Mouse (Mus musculus): ENCODE data around the gene Wdfy1.

Wdfy1 gene

GRCm38 (mm10) chr1:79710216-79710615, 65.7 kb downstream of the Wdfy1 start:
- no peak for DNase-seq

DNA sequence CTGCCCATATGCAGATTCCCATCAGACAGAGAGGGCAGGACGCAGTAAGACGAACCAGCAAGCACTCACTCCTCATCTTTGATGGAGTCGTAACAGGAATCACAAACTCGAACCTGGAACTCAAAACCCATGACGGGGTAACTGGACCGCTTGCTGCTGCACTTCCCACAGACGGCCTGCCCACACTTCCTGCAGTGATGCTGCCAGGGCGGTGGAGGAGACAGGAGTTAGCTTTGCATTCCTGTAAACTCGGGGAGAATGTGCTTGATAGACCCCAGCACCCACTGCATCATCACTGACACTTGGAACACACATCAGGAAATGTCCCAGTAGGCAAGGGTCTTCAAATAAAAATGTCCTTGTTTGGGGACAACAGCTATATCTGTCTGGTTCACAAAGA, 68.6 kb downstream of the Wdfy1 start:
- DNase-seq = no peak

GRCm38 (mm10) chr1:79706707-79707106, 69.2 kb downstream of the Wdfy1 start:
- DNase-seq = no peak

- no peak for DNase-seq
Observed at GRCm38 (mm10) chr1:79704672-79705071, 71.3 kb downstream of the Wdfy1 start.

GRCm38 (mm10) chr1:79703520-79703919, 72.4 kb downstream of the Wdfy1 start:
- no peak for DNase-seq

DNA sequence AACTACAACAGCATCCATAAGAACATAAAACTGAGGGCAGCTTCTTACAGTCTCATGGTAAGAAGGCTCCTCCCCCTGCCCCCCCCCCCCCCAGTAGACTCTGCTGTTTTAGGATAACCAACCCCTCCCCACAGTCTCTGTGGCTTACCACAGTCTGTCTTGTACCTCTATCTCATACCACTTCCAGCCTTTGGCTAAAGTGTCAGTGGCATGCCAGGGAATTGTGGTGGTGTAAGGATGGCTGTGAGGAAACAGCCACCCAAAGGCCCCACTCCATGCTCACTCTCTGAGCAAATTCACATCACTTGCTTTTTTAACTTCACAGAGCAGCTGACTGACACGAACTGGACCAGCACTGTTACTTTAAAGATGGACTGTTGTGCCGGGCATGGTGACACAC, 77.4 kb downstream of the Wdfy1 start:
- no peak for DNase-seq

DNA sequence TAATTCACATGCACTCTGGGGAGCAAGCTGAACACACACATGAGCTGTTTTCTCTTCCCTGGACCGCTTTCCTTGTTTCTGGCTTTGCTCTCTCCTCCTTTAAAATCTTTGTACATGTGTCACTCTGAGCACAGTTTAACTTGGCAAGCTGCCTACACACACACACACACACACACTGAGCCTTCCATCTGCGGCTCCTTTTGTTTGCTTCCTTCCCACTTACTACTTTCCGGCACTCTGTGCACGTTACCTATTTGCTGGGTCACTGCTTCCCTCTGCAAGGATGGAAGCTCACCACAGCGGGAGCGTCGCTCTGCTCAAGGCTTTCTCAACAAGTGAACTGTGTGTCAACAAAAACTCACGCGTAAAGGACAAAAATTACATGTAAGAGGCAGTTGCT, 78.6 kb downstream of the Wdfy1 start:
- DNase-seq = no peak

DNA sequence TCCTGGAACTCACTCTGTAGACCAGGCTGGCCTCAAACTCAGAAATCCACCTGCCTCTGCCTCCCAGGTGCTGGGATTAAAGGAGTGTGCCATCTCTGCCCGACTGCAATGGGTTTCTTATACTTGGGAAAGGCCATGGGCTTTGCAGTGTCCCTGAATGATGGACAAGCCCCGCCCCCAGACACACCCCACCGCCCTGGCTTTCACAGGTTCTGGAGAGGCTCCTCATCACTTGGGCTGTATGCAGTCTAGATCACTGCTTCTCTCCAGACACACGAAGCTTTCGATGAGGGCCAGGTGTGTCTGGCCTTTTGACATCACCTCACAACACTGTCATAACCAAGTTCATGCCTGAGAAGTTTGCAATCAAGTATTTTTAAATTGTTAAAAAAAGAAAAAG, 79.0 kb downstream of the Wdfy1 start:
- DNase-seq = no peak

DNA sequence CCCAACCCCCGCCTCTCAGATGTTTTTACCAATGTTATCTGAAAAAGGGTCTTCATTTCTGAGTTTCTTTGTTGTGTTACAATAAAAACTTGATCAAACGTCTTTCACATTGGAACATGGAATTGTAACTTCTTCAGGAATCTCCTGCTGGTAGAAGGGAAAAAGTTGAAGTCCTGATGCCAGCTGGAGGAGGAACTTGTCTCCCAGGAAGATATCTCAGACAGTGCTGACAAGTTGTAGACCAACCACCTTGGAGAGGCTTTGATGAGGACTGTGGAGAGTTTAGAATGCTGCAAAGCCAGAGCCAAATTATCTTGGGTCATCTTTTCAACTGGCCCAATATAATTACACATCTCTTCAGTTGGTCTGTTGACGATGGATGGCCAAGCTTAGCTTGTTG, 83.5 kb downstream of the Wdfy1 start:
- DNase-seq = no peak

GRCm38 (mm10) chr1:79687254-79687653, 88.7 kb downstream of the Wdfy1 start:
- no peak for DNase-seq

DNA sequence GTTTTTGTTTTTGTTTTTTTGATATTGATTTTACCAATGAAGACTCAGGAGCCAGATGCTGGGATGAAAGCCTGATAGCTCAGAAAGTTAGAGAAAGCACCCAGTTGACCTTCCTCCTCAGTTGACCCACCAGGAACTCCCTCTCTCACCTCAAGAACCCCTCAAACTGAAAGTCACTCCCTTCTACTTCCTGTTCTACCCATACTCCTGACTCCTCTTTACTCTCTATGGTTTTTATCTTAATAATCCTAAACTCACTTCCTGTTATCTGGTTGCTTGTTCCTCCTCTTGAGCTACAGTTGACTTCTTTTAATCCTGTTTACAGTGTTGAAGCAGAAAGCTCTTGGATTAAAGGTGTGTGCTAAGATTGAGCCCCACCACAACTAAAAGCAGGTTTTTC, 91.9 kb downstream of the Wdfy1 start:
- DNase-seq = no peak

DNA sequence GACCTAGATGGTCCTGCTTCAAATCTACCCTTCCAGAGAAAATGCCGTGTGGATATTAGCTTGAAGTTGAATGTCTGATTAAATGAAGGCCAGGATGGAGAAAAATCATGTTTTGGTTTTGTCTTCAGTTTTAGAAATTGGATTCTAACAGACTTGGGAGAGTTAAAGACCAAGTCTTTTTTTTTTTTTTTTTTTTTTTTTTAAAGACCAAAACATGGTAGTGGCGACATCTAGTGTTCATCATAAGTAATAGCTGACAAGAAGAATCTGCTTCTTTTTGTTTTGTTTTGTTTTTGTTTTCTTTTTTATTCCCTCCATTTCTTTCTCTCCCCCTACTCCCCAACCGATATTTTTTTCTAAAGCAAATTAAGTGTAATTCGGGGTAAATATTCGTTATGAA, 93.0 kb downstream of the Wdfy1 start:
- no peak for DNase-seq

DNA sequence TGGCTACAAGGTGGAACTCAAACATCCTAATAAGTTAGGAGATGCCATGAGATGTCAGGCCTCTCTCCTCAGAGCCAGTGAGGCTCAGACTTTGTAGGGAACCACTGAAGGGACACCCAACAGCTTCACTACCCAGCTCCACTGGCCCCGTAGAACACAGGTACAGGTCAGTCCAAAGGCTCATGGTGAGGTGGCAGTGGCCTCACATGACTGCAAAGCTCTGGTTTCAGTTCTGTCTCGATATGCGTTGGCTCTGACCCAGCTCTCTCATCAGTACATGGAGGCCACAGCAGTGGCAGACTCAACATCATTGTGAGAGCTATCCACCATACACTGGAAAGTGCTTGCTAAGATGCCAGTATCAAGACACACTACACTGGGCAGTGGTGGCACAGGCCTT, 95.2 kb downstream of the Wdfy1 start:
- no peak for DNase-seq

DNA sequence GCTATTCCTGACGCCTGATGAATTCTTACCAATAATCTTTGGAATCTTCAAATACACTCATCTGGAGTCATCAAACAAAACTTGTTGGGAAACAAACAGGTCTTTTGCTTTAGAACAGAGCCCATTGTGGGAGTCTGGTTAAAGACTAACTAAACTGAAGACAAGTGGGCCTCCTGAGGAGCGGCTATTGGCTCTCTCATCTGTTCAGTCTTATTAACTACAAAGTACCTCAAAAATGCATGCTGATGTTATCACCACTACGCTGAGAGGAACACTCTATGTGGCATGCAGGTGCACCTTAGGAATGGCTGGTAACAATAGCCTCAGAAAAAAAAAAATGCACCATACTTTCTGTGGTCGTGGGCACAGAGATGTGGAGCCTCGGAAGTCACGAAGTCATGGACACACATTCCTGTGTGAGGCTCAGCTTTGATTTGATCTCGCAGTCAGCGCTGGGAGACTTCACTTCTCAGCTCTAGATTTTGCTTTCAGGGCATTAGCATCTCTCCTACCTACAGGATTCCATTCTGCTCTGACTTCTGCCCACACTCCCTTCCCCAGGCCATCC, 97.7 kb downstream of the Wdfy1 start:
- no peak for DNase-seq

GRCm38 (mm10) chr1:79675716-79676115, 100.2 kb downstream of the Wdfy1 start:
- DNase-seq = no peak

DNA sequence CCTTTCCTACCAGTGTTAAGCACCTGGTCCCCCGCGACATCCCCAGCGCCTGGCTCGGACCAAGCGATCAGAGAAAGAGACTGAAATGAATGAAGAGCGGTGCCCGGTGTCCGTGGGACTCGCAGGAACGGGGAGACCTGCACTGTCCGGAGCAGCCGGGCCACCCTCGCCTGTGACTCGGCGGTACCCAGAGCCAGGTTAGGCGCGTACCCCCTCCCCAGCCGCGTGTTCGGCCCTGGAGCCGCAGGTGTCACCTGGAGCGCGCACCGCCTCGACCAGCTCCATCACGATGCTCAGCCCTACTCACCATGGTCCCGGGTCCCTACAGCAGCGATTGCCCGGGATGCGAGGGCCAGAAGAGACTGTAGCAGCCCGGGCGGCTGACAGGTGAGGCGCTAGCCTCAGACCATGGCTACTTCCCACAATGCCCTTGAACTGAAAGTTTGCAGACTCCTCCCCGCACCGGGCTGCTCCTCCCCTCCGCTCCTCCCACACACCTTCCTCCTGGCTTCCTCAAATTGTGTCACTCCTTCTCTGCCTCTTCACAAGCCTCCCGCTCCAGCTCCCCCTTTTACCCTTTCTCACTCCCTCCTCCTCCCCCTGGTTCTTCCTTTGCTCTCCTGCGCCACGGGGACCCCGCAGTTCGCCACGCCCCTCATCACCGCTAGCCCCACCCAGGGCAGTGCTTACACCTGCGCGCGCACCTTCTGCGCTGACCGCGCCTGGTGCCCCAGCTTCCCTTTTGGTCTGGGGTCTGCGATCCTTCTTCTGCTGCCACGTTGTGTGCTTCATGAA, 104.2 kb downstream of the Wdfy1 start, which contains the start of gene Ap1s3:
Ap1s3 (minus strand) TSS at position 430 of the 795 bp plus-strand sequence.
- peak; percentile 83 for DNase-seq

- DNase-seq = no peak
Observed at GRCm38 (mm10) chr1:79671196-79671542, 104.8 kb downstream of the Wdfy1 start.

GRCm38 (mm10) chr1:79669419-79669974, 106.4 kb downstream of the Wdfy1 start:
- no peak for DNase-seq

GRCm38 (mm10) chr1:79664911-79665310, 111.0 kb downstream of the Wdfy1 start:
- DNase-seq = no peak

- no peak for DNase-seq
Observed at GRCm38 (mm10) chr1:79659598-79659997, 116.3 kb downstream of the Wdfy1 start.

- no peak for DNase-seq
Observed at GRCm38 (mm10) chr1:79657411-79657810, 118.5 kb downstream of the Wdfy1 start.

DNA sequence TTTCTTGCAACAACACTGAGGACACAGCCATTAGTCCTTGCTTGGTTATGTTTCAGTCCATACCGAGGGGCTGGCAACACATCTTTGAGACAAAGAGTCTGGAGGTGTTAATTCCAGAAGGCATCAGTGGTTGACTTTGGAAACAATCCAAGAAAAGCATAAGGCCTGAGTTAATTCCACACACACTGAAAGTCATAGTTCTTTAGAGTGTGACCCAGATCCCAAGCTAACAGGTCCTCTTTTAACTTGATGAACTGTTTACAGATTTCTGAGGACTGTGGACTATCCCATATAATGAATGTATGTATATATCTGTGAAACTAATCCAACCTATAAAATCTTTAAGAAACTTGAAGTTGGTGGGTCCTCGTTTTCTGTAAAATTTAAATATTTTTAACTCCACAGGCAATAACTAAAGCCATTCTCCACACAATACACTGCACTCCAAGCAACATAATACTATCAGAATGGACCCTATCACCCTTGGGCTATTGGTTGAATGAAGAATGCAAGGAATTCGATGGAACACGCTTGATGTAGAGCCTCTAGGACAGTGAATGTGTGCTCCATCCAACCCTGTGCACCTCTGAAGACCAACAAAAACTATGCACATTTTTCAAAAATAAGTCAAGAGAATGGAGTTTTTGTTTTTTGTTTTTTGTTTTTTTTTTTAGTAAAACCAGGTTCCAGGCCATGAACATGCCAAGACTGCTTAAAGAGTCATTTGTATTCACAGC, 120.0 kb downstream of the Wdfy1 start:
- no peak for DNase-seq

- DNase-seq = no peak
Observed at GRCm38 (mm10) chr1:79654948-79655347, 121.0 kb downstream of the Wdfy1 start.

All from kidney, adult 9 months (tissue).